Mouse (Mus musculus) erythroblast, embryonic 14.5 days (primary cell): ENCODE results near the gene Enpp1.

Source experiments
- GATA1 ChIP-seq: IDR thresholded peaks from 2 replicates; pipeline ENCODE4 v1.6.1; 2012; ENCODE audit warnings: low read length, inconsistent platforms, mixed read lengths
- TAL1 ChIP-seq: IDR thresholded peaks from 3 replicates; pipeline ENCODE4 v1.6.1; 2012; ENCODE audit warnings: low read length, inconsistent platforms, mixed read lengths

DNA sequence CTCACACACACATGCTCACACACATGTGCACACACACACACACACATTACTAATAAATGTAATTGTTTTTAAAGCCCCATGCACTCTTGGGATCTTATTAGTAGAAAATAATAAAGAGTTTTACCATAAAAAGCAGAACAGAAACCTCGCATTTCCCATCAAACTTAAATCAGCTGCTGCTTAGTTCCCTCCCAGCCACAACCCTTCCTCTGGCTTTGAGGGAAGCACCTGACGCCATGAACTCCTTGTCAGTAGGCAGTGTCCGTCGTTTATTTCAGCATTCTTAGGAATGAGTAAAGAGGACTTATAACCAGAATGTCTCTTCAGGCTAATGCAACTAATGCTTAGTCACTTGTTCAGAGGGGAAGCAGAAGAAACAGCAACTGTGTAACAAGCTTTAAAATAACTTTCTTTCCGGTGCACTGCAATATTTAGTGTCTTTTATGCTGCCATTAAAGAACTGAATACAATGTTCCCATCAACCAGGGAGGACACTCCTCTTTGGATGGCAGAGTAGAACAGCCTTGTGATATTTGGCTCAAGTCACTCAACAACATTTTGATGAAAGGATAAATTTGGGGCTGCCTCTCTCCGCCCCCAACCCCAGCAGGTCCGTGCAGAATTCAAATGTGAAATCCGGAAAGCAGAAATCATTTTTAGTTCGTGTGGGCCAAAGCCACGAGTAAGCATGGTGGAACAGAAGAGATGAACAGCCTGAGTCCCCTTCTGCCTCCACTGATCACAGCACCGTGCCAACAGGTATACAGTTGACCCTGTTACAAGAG lies 69.0 kb downstream of the Enpp1 start:
- TF ChIP-seq GATA1: no peak
- no peak for TF ChIP-seq TAL1
